Mouse (Mus musculus): ENCODE measurements around the gene Fam219b. TPM values are rescaled to one million over a fixed set of nuclear protein-coding genes. Genes with fewer than 3 reads are reported as not detected.

Gene Fam219b
- polyA plus RNA-seq, 1 experiment from 2014 or later: 27.7 TPM

GRCm38 (mm10) chr9:57557215-57557614 lies 19.9 kb downstream of the Fam219b start:
- H3K27me3 ChIP-seq (replicated peaks): peaks cover 3% of the 10 kb centered on the region; the same call in 1 of the 2 replicates
- H3K27ac ChIP-seq: no peak overlapping the region
- no peaks in the 10 kb centered on the region for H3K9me3 ChIP-seq
- no peaks in the 10 kb centered on the region for H3K36me3 ChIP-seq (replicated peaks)
- no peak overlapping the region for H3K4me3 ChIP-seq
- no peak overlapping the region for H3K9ac ChIP-seq
- no peak for ATAC-seq (replicated peaks)
- peaks cover 19% of the 10 kb centered on the region for H3K4me1 ChIP-seq
- WGBS: 65% methylated on average over 3 of the region's 3 CpGs
- no peak overlapping the region for H3K4me2 ChIP-seq

- no peak overlapping the region for H3K9ac ChIP-seq
- no peaks in the 10 kb centered on the region for H3K36me3 ChIP-seq (replicated peaks)
- no peak for ATAC-seq (replicated peaks)
- H3K4me2 ChIP-seq: no peak overlapping the region
- H3K27ac ChIP-seq: no peak overlapping the region
- H3K27me3 ChIP-seq (replicated peaks): peaks cover 3% of the 10 kb centered on the region; the same call in 1 of the 2 replicates
- H3K4me1 ChIP-seq: peaks cover 28% of the 10 kb centered on the region
- 91% methylated on average over 4 of the region's 4 CpGs for WGBS
- H3K4me3 ChIP-seq: no peak overlapping the region
- H3K9me3 ChIP-seq: no peaks in the 10 kb centered on the region
Observed at GRCm38 (mm10) chr9:57558625-57559024, 21.3 kb downstream of the Fam219b start.

GRCm38 (mm10) chr9:57559568-57559967 lies 22.2 kb downstream of the Fam219b start:
- no peaks in the 10 kb centered on the region for H3K36me3 ChIP-seq (replicated peaks)
- no peak overlapping the region for H3K4me3 ChIP-seq
- H3K9ac ChIP-seq: no peak overlapping the region
- 87% methylated on average over 2 of the region's 2 CpGs for WGBS
- no peak overlapping the region for H3K27ac ChIP-seq
- ATAC-seq (replicated peaks): no peak
- no peaks in the 10 kb centered on the region for H3K9me3 ChIP-seq
- peaks cover 32% of the 10 kb centered on the region for H3K4me1 ChIP-seq
- peaks cover 3% of the 10 kb centered on the region; the same call in 1 of the 2 replicates for H3K27me3 ChIP-seq (replicated peaks)
- H3K4me2 ChIP-seq: no peak overlapping the region

GRCm38 (mm10) chr9:57560263-57560662 lies 22.9 kb downstream of the Fam219b start:
- WGBS: 22% methylated on average over 7 of the region's 7 CpGs
- H3K36me3 ChIP-seq (replicated peaks): no peaks in the 10 kb centered on the region
- peaks cover 3% of the 10 kb centered on the region; the same call in 1 of the 2 replicates for H3K27me3 ChIP-seq (replicated peaks)
- H3K4me1 ChIP-seq: peaks cover 32% of the 10 kb centered on the region
- peak overlapping the region; percentile 74 for H3K4me3 ChIP-seq
- H3K9me3 ChIP-seq: no peaks in the 10 kb centered on the region
- H3K9ac ChIP-seq: peak overlapping the region; percentile 70
- ATAC-seq (replicated peaks): peak; percentile 7; the same call in 1 of the 2 replicates
- H3K27ac ChIP-seq: peak overlapping the region; percentile 82
- peak overlapping the region; percentile 83 for H3K4me2 ChIP-seq

- H3K9ac ChIP-seq: peak within 1 kb of the TSS; percentile 70
- H3K27ac ChIP-seq: peak within 1 kb of the TSS; percentile 82
- peak within 1 kb of the TSS; percentile 74 for H3K4me3 ChIP-seq
- H3K27me3 ChIP-seq (replicated peaks): peaks cover 3% of the 10 kb centered on the region; the same call in 1 of the 2 replicates
- under 1% methylated on average over 37 of the region's 37 CpGs for WGBS
- ATAC-seq (replicated peaks): peak; percentile 100
- peaks cover 32% of the 10 kb centered on the region for H3K4me1 ChIP-seq
- peak within 1 kb of the TSS; percentile 83 for H3K4me2 ChIP-seq
- H3K36me3 ChIP-seq (replicated peaks): no peaks in the 10 kb centered on the region
- no peaks in the 10 kb centered on the region for H3K9me3 ChIP-seq
Observed at GRCm38 (mm10) chr9:57560861-57561710, 23.8 kb downstream of the Fam219b start, which contains the start of gene Scamp2. Scamp2 (plus strand) TSS chr9:57560943.

GRCm38 (mm10) chr9:57561711-57562099 lies 24.4 kb downstream of the Fam219b start:
- H3K27me3 ChIP-seq (replicated peaks): peaks cover 3% of the 10 kb centered on the region; the same call in 1 of the 2 replicates
- H3K4me3 ChIP-seq: peak overlapping the region; percentile 74
- no peak for ATAC-seq (replicated peaks)
- no peaks in the 10 kb centered on the region for H3K9me3 ChIP-seq
- WGBS: 80% methylated on average over 13 of the region's 13 CpGs
- H3K36me3 ChIP-seq (replicated peaks): no peaks in the 10 kb centered on the region
- 0 out of 2 replicates have a peak overlapping the region, but pooled peaks have one; percentile 4 for H3K9ac ChIP-seq
- peaks cover 32% of the 10 kb centered on the region for H3K4me1 ChIP-seq
- no peak overlapping the region for H3K27ac ChIP-seq
- peak overlapping the region; percentile 83 for H3K4me2 ChIP-seq

GRCm38 (mm10) chr9:57562896-57563372 lies 25.6 kb downstream of the Fam219b start:
- ATAC-seq (replicated peaks): no peak
- Histone ChIP-seq H3K9ac (no peak overlapping the region), H3K4me3 (no peak overlapping the region), H3K36me3 (replicated peaks) (no peaks in the 10 kb centered on the region), H3K4me2 (no peak overlapping the region), H3K4me1 (peaks cover 32% of the 10 kb centered on the region), H3K27ac (no peak overlapping the region), H3K9me3 (no peaks in the 10 kb centered on the region), H3K27me3 (replicated peaks) (peaks cover 3% of the 10 kb centered on the region; the same call in 1 of the 2 replicates)
- WGBS: 81% methylated on average over 4 of the region's 4 CpGs

- WGBS: 91% methylated on average over 6 of the region's 6 CpGs
- Histone ChIP-seq H3K9me3 (no peaks in the 10 kb centered on the region), H3K4me2 (no peak overlapping the region), H3K9ac (no peak overlapping the region), H3K27me3 (replicated peaks) (no peaks in the 10 kb centered on the region), H3K36me3 (replicated peaks) (0 out of 2 replicates have a peak, but pooled peaks cover 6% of the 10 kb centered on the region), H3K27ac (no peak overlapping the region), H3K4me1 (peaks cover 32% of the 10 kb centered on the region), H3K4me3 (no peak overlapping the region)
- no peak for ATAC-seq (replicated peaks)
Observed at GRCm38 (mm10) chr9:57564609-57565008, 27.3 kb downstream of the Fam219b start.

GRCm38 (mm10) chr9:57565741-57566221 lies 28.5 kb downstream of the Fam219b start:
- Histone ChIP-seq H3K4me3 (no peak overlapping the region), H3K27me3 (replicated peaks) (no peaks in the 10 kb centered on the region), H3K36me3 (replicated peaks) (0 out of 2 replicates have a peak, but pooled peaks cover 6% of the 10 kb centered on the region), H3K9me3 (no peaks in the 10 kb centered on the region), H3K4me1 (peaks cover 27% of the 10 kb centered on the region), H3K9ac (no peak overlapping the region), H3K27ac (peak overlapping the region; percentile 51; the same call in 1 of the 2 replicates), H3K4me2 (no peak overlapping the region)
- 55% methylated on average over 10 of the region's 10 CpGs for WGBS
- ATAC-seq (replicated peaks): no peak

- no peaks in the 10 kb centered on the region for H3K27me3 ChIP-seq (replicated peaks)
- 68% methylated on average over 8 of the region's 8 CpGs for WGBS
Observed at GRCm38 (mm10) chr9:57566846-57567245, 29.5 kb downstream of the Fam219b start.

GRCm38 (mm10) chr9:57568500-57568899 lies 31.2 kb downstream of the Fam219b start:
- H3K9ac ChIP-seq: no peak overlapping the region
- H3K9me3 ChIP-seq: no peaks in the 10 kb centered on the region
- 96% methylated on average over 6 of the region's 6 CpGs for WGBS
- 0 out of 2 replicates have a peak, but pooled peaks cover 5% of the 10 kb centered on the region for H3K4me1 ChIP-seq
- no peak overlapping the region for H3K4me3 ChIP-seq
- H3K27ac ChIP-seq: no peak overlapping the region
- ATAC-seq (replicated peaks): no peak
- no peaks in the 10 kb centered on the region for H3K27me3 ChIP-seq (replicated peaks)
- H3K36me3 ChIP-seq (replicated peaks): 0 out of 2 replicates have a peak, but pooled peaks cover 12% of the 10 kb centered on the region
- no peak overlapping the region for H3K4me2 ChIP-seq

More at GRCm38 (mm10) chr9:57566846-57567245, 29.5 kb downstream of the Fam219b start:
- no peak for ATAC-seq (replicated peaks)
- no peak overlapping the region for H3K9ac ChIP-seq
- no peak overlapping the region for H3K4me3 ChIP-seq
- H3K4me2 ChIP-seq: no peak overlapping the region
- H3K4me1 ChIP-seq: peaks cover 19% of the 10 kb centered on the region
- H3K36me3 ChIP-seq (replicated peaks): 0 out of 2 replicates have a peak, but pooled peaks cover 12% of the 10 kb centered on the region
- H3K27ac ChIP-seq: no peak overlapping the region
- no peaks in the 10 kb centered on the region for H3K9me3 ChIP-seq

GRCm38 (mm10) chr9:57574397-57574796 lies 37.1 kb downstream of the Fam219b start:
- Histone ChIP-seq H3K4me3 (no peak overlapping the region), H3K4me1 (no peaks in the 10 kb centered on the region), H3K36me3 (replicated peaks) (peaks cover 26% of the 10 kb centered on the region; the same call in 1 of the 2 replicates), H3K9ac (no peak overlapping the region), H3K27ac (no peak overlapping the region), H3K4me2 (no peak overlapping the region), H3K9me3 (no peaks in the 10 kb centered on the region), H3K27me3 (replicated peaks) (no peaks in the 10 kb centered on the region)
- no peak for ATAC-seq (replicated peaks)
